Mouse (Mus musculus) limb, embryonic 13.5 days (tissue): ENCODE data around the gene Aurkb. TPM values are rescaled to one million over a fixed set of nuclear protein-coding genes. Genes with fewer than 3 reads are reported as not detected.

ENCODE experiments used
- ATAC-seq: fragments of 200-750 bp; cut with Nextera tagmentation; 2 replicates; pipeline ENCODE4 v1.8.0; 2017; ENCODE audit warnings: low read depth, moderate number of reproducible peaks, moderate TSS enrichment; ENCODE audit not compliant: low FRiP score
- H3K27ac ChIP-seq: fragments of 300-500 bp; sonication (generic); 2 replicates; pipeline ENCODE4 v1.5.1; 2015; ENCODE audit warnings: inconsistent platforms, mild to moderate bottlenecking, moderate library complexity
- H3K27me3 ChIP-seq: fragments of 300-500 bp; sonication (generic); 2 replicates; pipeline ENCODE4 v1.6.1; 2015; ENCODE audit warnings: mild to moderate bottlenecking, inconsistent platforms
- H3K36me3 ChIP-seq: fragments of 300-500 bp; sonication (generic); 2 replicates; pipeline ENCODE4 v1.6.1; 2015; ENCODE audit warnings: inconsistent platforms, mild to moderate bottlenecking, moderate library complexity
- H3K4me1 ChIP-seq: fragments of 300-500 bp; sonication (generic); 2 replicates; pipeline ENCODE4 v1.6.1; 2015; ENCODE audit warnings: inconsistent platforms
- H3K4me2 ChIP-seq: fragments of 300-500 bp; sonication (generic); replicated peaks from 2 replicates; pipeline ENCODE4 v1.6.1; 2015; ENCODE audit warnings: inconsistent platforms, mild to moderate bottlenecking, moderate library complexity
- H3K4me3 ChIP-seq: fragments of 300-500 bp; sonication (generic); 2 replicates; pipeline ENCODE4 v1.5.1; 2015; ENCODE audit warnings: moderate library complexity, mild to moderate bottlenecking, inconsistent platforms
- H3K9ac ChIP-seq: fragments of 300-500 bp; sonication (generic); 2 replicates; pipeline ENCODE4 v1.6.1; 2015; ENCODE audit warnings: mild to moderate bottlenecking, inconsistent platforms
- H3K9me3 ChIP-seq: fragments of 300-500 bp; sonication (generic); 2 replicates; pipeline ENCODE4 v1.6.1; 2016; ENCODE audit warnings: inconsistent platforms
- WGBS: fragments of 180-500 bp; shearing (Covaris S2); methylation state at CpG from one replicate; pipeline ENCODE4 v1.1.7; 2015; 5-methylcytosine and 5-hydroxymethylcytosine counted together
- polyA plus RNA-seq: library from polyadenylated mRNA; unstranded; fragments of >200 nt; fragmentation: Nextera tagmentation; extraction: Ambion mirVana; gene quantifications from 2 replicates; pipeline ENCODE4 v1.2.1, GENCODE M21; 2015

The Aurkb gene
- polyA plus RNA-seq, 1 experiment from 2014 or later = 141 TPM

DNA sequence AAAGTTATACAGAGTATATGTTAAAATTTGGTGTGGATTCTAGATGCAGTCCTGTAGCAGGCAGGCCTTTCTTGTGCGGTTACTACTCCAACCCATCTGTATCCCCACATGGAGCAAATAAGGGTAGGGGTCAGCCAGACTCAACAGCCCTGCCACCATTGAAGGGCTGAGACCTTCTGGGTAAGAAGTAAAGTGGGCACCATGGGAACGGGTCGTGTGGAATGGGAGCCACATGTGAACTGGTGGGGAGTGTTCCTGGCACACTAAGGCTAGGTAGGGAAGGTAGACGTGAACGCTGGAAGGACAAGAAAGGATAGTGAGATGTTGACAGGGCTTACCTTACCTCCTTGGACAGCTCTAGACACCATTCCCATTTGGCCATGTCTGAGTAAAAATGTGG, 7.3 kb upstream of the Aurkb start:
- peak overlapping the region; percentile 72 for H3K4me2 ChIP-seq
- WGBS = 70% methylated on average over 5 of the region's 5 CpGs
- H3K9me3 ChIP-seq = no peaks in the 10 kb centered on the region
- no peak overlapping the region for H3K27ac ChIP-seq
- no peak for ATAC-seq
- peaks cover 25% of the 10 kb centered on the region for H3K4me1 ChIP-seq
- no peaks in the 10 kb centered on the region for H3K27me3 ChIP-seq
- H3K36me3 ChIP-seq = peaks cover 31% of the 10 kb centered on the region
- no peak overlapping the region for H3K9ac ChIP-seq
- H3K4me3 ChIP-seq = peak overlapping the region; percentile 10; the same call in 1 of the 2 replicates

DNA sequence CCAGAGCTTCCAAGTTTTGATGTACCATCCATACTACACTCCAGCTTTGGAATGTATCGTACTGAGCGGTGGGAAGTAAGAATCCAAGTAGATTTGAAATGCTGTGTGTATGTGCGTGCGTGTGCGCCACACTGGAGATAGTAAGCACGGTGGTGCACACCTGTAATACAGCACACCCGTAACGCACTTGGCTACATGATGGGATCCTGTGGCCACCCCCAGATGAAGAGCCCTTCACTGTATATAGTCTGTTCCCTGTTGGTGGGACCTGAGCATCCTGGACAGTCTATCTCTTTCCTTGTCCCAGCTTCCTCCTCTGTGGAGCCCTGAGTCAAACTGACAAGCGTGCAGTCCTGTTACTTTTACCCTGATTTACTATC, 938 bp downstream of the Aurkb start:
- peak overlapping the region; percentile 93 for H3K4me2 ChIP-seq
- 0 out of 2 replicates have a peak overlapping the region, but pooled peaks have one; percentile 15 for H3K27ac ChIP-seq
- H3K4me3 ChIP-seq = peak overlapping the region; percentile 84
- H3K36me3 ChIP-seq = peaks cover 37% of the 10 kb centered on the region
- no peaks in the 10 kb centered on the region for H3K9me3 ChIP-seq
- H3K4me1 ChIP-seq = peaks cover 32% of the 10 kb centered on the region
- WGBS = 12% methylated on average over 9 of the region's 9 CpGs
- H3K9ac ChIP-seq = peak overlapping the region; percentile 86
- H3K27me3 ChIP-seq = no peaks in the 10 kb centered on the region
- no peak for ATAC-seq

DNA sequence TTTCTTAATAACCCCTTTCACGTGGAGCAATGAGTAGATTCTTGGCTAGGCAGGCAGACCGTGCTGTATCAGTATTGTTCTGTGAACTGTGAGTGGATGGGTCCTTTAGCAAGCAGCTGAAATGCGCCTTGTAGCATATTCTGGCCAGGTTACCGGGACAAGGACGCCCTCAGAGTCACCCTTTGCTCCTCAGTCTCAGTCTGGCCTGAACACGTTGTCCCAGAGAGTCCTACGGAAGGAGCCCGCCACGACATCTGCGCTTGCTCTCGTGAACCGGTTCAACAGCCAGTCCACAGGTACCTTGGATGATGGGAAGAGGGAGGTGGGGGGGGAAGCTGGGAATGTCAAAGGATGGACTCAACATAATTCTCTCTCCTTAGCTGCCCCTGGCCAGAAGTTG, 2.1 kb downstream of the Aurkb start:
- Histone ChIP-seq H3K36me3 (peaks cover 41% of the 10 kb centered on the region), H3K9ac (peak overlapping the region; percentile 35; the same call in 1 of the 2 replicates), H3K27me3 (no peaks in the 10 kb centered on the region), H3K9me3 (no peaks in the 10 kb centered on the region), H3K4me2 (peak overlapping the region; percentile 93), H3K4me1 (peaks cover 32% of the 10 kb centered on the region), H3K27ac (no peak overlapping the region), H3K4me3 (peak overlapping the region; percentile 84)
- no peak for ATAC-seq
- WGBS = 89% methylated on average over 12 of the region's 12 CpGs

DNA sequence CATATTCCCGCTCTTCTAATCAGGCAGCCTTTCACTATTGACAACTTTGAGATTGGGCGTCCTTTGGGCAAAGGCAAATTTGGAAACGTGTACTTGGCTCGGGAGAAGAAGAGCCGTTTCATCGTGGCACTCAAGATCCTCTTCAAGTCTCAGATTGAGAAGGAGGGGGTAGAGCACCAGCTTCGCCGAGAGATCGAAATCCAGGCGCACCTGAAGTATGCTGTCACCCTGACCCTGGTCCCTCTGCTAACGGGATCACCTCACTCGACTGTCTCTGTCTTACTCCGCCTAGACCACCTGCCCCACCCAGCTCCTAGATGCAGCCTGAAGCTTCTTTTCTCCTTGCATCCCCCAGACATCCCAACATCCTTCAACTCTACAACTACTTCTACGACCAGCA, 2.7 kb downstream of the Aurkb start:
- Histone ChIP-seq H3K36me3 (peaks cover 41% of the 10 kb centered on the region), H3K9ac (no peak overlapping the region; the same call in 1 of the 2 replicates), H3K4me2 (no peak overlapping the region), H3K27me3 (no peaks in the 10 kb centered on the region), H3K4me1 (peaks cover 32% of the 10 kb centered on the region), H3K27ac (no peak overlapping the region; the same call in 1 of the 2 replicates), H3K4me3 (no peak overlapping the region), H3K9me3 (no peaks in the 10 kb centered on the region)
- ATAC-seq = no peak
- WGBS = 93% methylated on average over 14 of the region's 14 CpGs

DNA sequence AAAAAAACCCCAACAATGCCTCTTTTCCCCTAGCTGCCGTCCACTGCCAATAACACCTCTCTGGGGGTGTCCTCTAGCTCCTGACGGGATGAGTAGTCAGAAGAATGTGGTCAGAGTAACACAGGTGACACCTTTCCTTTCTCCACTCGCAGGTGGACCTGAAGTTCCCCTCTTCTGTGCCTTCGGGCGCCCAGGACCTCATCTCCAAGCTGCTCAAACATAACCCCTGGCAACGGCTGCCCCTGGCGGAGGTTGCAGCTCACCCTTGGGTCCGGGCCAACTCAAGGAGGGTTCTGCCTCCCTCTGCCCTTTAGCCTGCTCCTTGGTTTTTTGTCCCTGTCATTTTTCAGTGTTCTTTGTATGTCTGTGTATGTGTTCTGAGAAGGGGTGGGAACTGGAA, 5.3 kb downstream of the Aurkb start:
- peaks cover 31% of the 10 kb centered on the region for H3K4me1 ChIP-seq

DNA sequence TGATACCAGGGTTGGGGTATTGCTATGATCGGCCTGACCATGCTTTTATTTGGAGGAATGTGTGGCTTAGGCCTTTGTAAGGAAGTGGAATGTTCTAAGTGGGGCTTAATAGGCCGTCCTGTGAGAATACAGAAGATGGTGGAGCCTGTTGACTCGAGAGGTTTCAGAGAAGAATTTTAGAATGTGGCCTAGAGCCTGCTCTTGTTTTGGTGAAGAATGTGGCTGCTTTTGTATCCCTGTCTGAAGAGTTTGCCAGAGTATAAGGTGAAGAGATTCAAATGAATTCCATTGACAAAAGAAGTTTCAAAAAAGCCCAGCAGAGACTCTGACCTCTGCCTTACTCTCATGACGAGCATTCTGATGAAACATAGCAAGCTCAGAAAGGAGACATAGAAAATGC, 6.3 kb downstream of the Aurkb start:
- Histone ChIP-seq H3K36me3 (peaks cover 52% of the 10 kb centered on the region), H3K9me3 (no peaks in the 10 kb centered on the region), H3K4me2 (no peak overlapping the region), H3K4me3 (no peak overlapping the region), H3K27me3 (no peaks in the 10 kb centered on the region), H3K4me1 (peaks cover 21% of the 10 kb centered on the region), H3K9ac (no peak overlapping the region), H3K27ac (no peak overlapping the region)
- ATAC-seq = no peak
- WGBS = 90% methylated on average over 4 of the region's 4 CpGs

More for the DNA sequence above, 5.3 kb downstream of the Aurkb start:
- WGBS = 90% methylated on average over 8 of the region's 8 CpGs
- H3K4me2 ChIP-seq = no peak overlapping the region
- H3K9ac ChIP-seq = no peak overlapping the region
- peaks cover 52% of the 10 kb centered on the region for H3K36me3 ChIP-seq
- no peak overlapping the region for H3K27ac ChIP-seq
- no peak overlapping the region for H3K4me3 ChIP-seq
- H3K9me3 ChIP-seq = no peaks in the 10 kb centered on the region
- H3K27me3 ChIP-seq = no peaks in the 10 kb centered on the region
- no peak for ATAC-seq

DNA sequence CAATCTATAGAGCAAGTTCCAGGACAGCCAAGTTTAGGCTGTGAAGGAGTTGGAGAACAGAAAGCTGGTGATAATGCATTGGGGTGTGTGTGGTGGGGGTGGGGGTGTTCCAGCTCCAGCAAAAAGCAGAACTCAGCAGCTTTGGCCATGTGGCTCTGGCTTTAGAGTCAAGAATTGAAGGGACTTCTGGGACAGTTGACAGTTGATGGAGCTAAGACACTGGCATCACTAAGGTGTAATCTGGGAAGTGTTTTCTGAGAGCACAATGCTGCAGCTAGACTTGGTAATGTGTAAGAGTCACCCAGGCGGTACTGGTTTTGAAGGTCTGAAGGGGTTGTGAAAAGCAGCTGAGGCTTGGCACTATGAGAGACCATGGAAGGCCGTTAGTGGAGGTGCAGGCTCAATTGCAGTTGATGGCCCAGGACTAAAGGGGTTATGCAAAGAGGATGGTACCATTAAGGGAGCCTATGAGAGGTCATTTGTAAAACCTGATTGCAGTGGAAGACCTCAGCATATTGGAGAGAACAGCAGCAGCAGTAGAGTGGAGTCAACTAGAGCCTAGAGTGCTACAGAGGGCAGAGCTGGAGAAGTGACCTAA, 7.5 kb downstream of the Aurkb start:
- no peak overlapping the region for H3K9ac ChIP-seq
- no peak overlapping the region for H3K4me2 ChIP-seq
- no peak overlapping the region for H3K4me3 ChIP-seq
- no peak overlapping the region for H3K27ac ChIP-seq
- no peaks in the 10 kb centered on the region for H3K9me3 ChIP-seq
- ATAC-seq = no peak
- H3K36me3 ChIP-seq = peaks cover 48% of the 10 kb centered on the region
- no peaks in the 10 kb centered on the region for H3K27me3 ChIP-seq
- H3K4me1 ChIP-seq = peaks cover 10% of the 10 kb centered on the region
- 82% methylated on average over 2 of the region's 2 CpGs for WGBS

DNA sequence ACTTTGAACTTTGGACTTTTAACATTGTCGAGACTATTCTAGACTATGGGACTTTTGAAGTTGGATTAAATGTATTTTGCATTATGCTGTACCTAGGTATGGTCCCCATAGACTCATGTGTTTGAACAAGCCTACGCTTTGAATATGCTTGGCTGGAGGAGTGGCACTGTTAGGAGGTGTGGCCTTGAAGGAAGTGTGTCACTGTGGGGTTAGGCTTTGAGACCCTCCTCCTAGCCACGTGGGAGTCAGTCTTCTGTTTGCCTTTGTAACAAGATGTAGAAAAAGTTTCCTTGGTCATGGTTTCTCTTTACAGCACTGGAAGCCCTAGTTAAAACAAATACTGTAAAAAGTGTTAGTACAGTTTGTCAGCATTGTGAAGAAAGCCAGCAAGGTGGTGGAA, 8.4 kb downstream of the Aurkb start:
- no peak for ATAC-seq
- H3K9ac ChIP-seq = no peak overlapping the region
- 80% methylated on average over 3 of the region's 3 CpGs for WGBS
- no peak overlapping the region for H3K27ac ChIP-seq
- H3K36me3 ChIP-seq = peaks cover 39% of the 10 kb centered on the region
- no peaks in the 10 kb centered on the region for H3K9me3 ChIP-seq
- peaks cover 13% of the 10 kb centered on the region for H3K4me1 ChIP-seq
- H3K27me3 ChIP-seq = no peaks in the 10 kb centered on the region
- H3K4me3 ChIP-seq = no peak overlapping the region
- H3K4me2 ChIP-seq = no peak overlapping the region

DNA sequence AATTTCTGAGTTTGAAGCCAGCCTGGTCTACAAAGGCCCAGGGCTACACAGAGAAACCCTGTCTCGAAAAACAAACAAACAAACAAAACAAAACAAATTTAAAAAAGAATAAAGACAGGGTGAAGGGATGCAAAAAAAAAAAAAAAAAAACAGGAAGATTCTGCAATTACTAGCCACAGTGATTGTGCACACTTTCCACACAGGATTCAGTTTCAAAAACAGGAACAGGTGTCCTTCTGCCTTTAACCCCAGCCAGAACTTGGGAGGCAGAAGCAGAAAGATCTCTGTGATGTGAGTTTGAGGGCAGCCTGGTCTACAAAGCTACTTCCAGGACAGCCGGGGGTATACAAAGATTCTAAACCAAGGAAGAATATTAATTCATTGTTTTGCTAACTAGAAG, 12.8 kb downstream of the Aurkb start:
- peaks cover 10% of the 10 kb centered on the region for H3K36me3 ChIP-seq
- H3K4me1 ChIP-seq = peaks cover 24% of the 10 kb centered on the region
- H3K9ac ChIP-seq = peak overlapping the region; percentile 73
- H3K4me3 ChIP-seq = peak overlapping the region; percentile 90
- H3K27me3 ChIP-seq = no peaks in the 10 kb centered on the region
- H3K27ac ChIP-seq = no peak overlapping the region
- peak overlapping the region; percentile 95 for H3K4me2 ChIP-seq
- no peak for ATAC-seq
- H3K9me3 ChIP-seq = no peaks in the 10 kb centered on the region
- WGBS = 75% methylated on average over 2 of the region's 2 CpGs

DNA sequence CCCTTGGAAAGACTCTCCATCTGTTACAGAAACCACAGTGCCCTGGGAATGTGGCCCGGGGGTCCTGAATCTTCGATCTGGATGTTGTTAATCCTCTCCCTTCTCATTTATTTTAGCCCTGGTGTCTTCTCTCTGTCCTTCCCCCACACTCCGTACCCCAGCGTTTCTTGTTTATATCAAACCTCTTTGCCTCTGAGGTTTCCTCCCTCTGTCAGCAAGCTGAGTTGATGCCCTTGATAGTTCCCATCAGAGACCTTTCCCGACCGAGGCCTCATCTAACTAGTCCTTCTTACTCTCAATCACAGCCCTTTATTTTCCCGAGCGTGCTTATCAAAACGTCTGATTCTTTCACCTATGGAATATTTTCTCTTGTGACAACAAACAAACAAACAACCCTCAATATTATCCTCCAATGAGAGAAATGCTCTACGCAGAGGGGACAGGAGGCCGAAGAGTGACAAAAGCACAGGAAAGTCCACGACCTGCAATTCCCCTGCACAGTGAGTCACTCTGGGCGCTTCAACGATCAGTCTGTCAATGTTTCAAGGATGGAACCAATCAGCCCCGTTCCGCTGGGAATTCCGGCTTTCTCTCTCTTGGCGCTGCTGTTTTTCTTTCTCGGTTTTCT, 13.4 kb downstream of the Aurkb start:
- Histone ChIP-seq H3K36me3 (peaks cover 5% of the 10 kb centered on the region), H3K9me3 (no peaks in the 10 kb centered on the region), H3K27ac (peak overlapping the region; percentile 59; the same call in 1 of the 2 replicates), H3K9ac (peak overlapping the region; percentile 73), H3K4me3 (peak overlapping the region; percentile 90), H3K4me1 (peaks cover 24% of the 10 kb centered on the region), H3K4me2 (peak overlapping the region; percentile 95), H3K27me3 (no peaks in the 10 kb centered on the region)
- 3% methylated on average over 19 of the region's 19 CpGs for WGBS
- ATAC-seq = 0 out of 2 replicates have a peak, but pooled peaks have one; percentile 2

DNA sequence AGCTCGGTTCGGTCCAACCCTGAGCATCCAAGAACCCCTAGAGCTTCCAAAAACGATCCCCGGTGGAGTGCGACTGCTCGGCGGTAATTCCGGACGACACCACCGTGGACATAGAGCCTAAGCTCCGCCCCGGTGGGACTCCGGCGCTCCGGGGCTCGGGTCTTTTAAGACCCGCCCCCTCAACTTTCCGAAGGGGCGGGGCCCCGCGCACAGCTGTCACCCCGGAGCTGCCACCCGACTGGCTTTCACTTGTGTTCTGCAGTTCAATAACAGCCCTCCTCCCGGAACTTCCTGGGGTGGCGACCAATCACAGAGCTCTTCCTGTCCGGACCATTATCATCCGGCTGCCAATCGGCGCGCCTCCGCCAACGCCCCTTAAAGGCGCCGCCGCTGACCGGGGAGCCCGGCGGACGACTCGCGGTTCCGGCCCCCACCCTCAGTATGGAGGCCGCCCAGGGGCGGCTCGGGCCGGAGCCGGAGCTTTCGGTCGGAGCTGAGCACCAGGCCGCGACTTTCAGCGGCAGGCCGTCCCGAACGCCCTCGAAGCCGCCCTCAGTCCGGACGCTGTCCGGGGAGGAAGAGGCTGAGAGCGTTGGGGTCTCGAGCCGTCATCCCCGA, 14.0 kb downstream of the Aurkb start, which contains the start of gene Borcs6:
Gene Borcs6, plus strand, starts transcription at position 361 of the 618 bp plus-strand sequence.
- Histone ChIP-seq H3K4me2 (peak within 1 kb of the TSS; percentile 95), H3K9me3 (no peaks in the 10 kb centered on the region), H3K9ac (peak within 1 kb of the TSS; percentile 88), H3K4me3 (peak within 1 kb of the TSS; percentile 90), H3K27ac (peak within 1 kb of the TSS; percentile 86), H3K4me1 (peaks cover 30% of the 10 kb centered on the region), H3K27me3 (no peaks in the 10 kb centered on the region), H3K36me3 (no peaks in the 10 kb centered on the region)
- WGBS = under 1% methylated on average over 57 of the region's 64 CpGs
- peak; percentile 93 for ATAC-seq

DNA sequence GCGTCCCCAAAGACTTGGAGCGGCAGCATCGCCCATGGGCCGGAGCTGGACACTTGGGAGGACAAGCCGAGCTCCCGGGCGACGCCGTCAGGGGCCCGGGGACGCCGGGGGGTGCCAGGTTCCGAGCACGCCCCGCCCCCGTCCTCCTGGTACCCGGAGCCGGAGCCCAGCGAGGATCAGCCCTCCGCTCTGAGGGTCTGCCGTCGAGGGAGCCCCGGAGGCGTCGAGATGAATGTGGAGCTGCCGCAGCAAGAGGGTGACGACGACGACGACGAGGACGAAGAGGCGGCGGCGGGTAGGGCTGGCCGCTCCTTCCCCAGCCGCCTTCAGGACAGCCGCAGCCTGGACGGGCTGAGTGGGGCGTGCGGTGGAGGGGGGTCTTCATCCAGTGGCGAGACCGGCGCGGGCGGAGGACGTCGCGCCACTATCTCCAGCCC, 14.5 kb downstream of the Aurkb start:
- Histone ChIP-seq H3K4me1 (peaks cover 33% of the 10 kb centered on the region), H3K9ac (peak overlapping the region; percentile 88), H3K27ac (peak overlapping the region; percentile 86), H3K36me3 (no peaks in the 10 kb centered on the region), H3K4me3 (peak overlapping the region; percentile 90), H3K4me2 (peak overlapping the region; percentile 95), H3K27me3 (no peaks in the 10 kb centered on the region), H3K9me3 (no peaks in the 10 kb centered on the region)
- under 1% methylated on average over 41 of the region's 49 CpGs for WGBS
- peak; percentile 4; the same call in 1 of the 2 replicates for ATAC-seq
